Mouse (Mus musculus): Measurements from ENCODE around the gene Plppr3. TPM values are rescaled to one million over a fixed set of nuclear protein-coding genes. Genes with fewer than 3 reads are reported as not detected.
A peak's percentile ranks its signal among the peaks of the same experiment; 100 is the strongest.
"Not testable (repeated sequence)": the region's sequence is repeated elsewhere in the genome, so short reads cannot be mapped to it uniquely, and the experiment has no call there.

Plppr3 gene
- total and polyA plus RNA-seq, 2 experiments from 2014 or later: 328 to 473 TPM

DNA sequence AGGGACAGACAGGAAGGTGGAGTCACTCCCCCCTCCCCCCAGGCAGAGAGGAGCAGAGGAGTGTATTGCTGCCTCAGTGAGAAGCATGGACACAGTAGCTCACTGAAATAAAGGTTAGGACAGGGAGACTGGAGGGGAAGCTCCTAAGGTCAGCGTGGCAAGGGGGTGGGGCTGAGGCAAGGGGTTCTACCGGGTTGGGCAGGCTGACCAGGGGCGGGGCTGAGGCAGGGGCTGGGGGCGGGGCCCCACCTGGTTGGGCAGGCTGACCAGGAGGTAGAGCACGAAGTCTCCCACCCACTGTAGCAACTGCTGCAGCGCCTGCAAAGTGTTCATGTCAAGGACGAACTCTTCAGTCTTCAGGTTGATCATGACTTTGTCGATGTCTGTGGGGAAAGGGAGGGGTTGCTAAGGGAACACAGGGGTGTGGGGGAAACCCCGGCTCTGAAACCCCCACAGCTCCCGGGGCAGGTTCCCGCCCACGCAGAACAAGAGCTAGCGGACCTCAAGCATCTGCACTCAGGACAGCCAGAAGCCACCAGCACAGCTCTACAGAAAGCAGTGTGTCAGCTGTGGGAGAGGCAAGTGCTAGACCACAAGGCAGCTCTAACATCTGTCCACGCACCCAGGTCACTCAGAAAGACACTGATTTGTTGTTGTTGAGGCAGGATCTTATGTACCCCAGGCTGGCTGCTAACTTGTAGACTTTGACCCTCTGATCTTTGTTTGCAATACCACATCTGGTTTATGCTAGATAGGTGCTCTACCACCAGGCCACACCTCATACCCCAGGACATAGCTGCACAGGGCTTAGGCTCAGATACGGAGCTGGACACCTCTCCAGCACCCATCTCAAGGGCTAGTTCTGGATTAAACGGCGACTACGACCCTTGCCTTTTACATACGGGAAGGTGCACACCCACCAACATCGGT lies 23.1 kb upstream of the Plppr3 start:
- TF ChIP-seq CTCF (IDR thresholded peaks at IDR 0.05; ENCODE audit: low read depth): no peak
- no peak overlapping the region for H3K9ac ChIP-seq
- H3K36me3 ChIP-seq (ENCODE audit: insufficient read depth): peaks cover 53% of the 10 kb centered on the region
- no peak overlapping the region for H3K4me2 ChIP-seq (ENCODE audit: low read depth)
- no peaks in the 10 kb centered on the region for H3K4me1 ChIP-seq (ENCODE audit: insufficient read depth)
- no peak for ATAC-seq
- no peak overlapping the region for H3K4me3 ChIP-seq (ENCODE audit: low read depth, low read length)
- H3K27ac ChIP-seq (ENCODE audit: low read depth, low read length): no peak overlapping the region
- no peaks in the 10 kb centered on the region for H3K9me3 ChIP-seq (ENCODE audit: low read length)
- no peaks in the 10 kb centered on the region for H3K27me3 ChIP-seq (ENCODE audit: insufficient read depth, low read length)
- no peak for DNase-seq
- WGBS: 54% methylated on average over 20 of the region's 20 CpGs

DNA sequence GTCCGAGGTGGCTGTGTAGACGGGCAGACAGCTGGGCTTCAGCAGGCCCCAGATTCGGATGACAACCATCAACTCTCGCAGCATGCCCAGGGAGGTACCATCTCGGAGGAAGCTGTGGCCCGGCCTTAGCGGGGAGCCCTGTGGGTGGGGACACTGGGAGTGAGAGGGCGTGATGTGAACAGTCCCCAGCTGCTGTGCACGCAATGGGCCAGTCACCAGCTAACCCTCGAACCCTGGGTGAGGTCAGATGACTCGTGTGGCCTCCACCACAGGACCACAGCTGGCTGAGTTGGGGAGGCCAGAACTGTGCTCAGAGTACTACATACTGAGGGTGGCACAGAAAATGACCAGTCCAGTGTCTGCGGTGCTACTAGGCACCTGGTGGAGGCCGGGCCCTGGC lies 22.4 kb upstream of the Plppr3 start:
- H3K4me2 ChIP-seq (ENCODE audit: low read depth): no peak overlapping the region
- WGBS: 84% methylated on average over 13 of the region's 13 CpGs
- H3K27ac ChIP-seq (ENCODE audit: low read depth, low read length): no peak overlapping the region
- DNase-seq (no peak), ATAC-seq (no peak)
- TF ChIP-seq CTCF (IDR thresholded peaks at IDR 0.05; ENCODE audit: low read depth): no peak
- H3K9me3 ChIP-seq (ENCODE audit: low read length): no peaks in the 10 kb centered on the region
- H3K4me3 ChIP-seq (ENCODE audit: low read depth, low read length): no peak overlapping the region
- H3K27me3 ChIP-seq (ENCODE audit: insufficient read depth, low read length): no peaks in the 10 kb centered on the region
- H3K36me3 ChIP-seq (ENCODE audit: insufficient read depth): peaks cover 48% of the 10 kb centered on the region
- no peaks in the 10 kb centered on the region for H3K4me1 ChIP-seq (ENCODE audit: insufficient read depth)
- no peak overlapping the region for H3K9ac ChIP-seq

DNA sequence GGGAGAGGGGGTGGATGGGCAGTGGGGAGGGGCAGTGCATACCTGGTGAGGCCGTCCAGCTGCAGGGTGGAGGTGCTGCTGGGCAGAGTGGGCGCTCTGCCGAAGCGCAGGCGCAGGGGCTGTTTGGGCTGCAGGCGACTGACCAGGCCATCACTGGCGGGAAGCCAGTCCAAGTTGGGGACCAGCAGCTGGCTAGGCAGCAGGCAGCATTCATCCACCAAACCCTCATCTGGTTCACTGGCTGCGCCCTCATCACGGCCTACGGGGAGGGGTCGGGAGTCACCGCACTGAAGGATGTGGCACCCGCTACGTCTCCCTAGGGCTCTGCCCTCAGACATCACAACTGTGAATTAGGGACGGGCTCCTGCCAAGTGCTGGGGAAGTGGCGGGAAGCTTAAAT lies 21.9 kb upstream of the Plppr3 start:
- 85% methylated on average over 16 of the region's 16 CpGs for WGBS

DNA sequence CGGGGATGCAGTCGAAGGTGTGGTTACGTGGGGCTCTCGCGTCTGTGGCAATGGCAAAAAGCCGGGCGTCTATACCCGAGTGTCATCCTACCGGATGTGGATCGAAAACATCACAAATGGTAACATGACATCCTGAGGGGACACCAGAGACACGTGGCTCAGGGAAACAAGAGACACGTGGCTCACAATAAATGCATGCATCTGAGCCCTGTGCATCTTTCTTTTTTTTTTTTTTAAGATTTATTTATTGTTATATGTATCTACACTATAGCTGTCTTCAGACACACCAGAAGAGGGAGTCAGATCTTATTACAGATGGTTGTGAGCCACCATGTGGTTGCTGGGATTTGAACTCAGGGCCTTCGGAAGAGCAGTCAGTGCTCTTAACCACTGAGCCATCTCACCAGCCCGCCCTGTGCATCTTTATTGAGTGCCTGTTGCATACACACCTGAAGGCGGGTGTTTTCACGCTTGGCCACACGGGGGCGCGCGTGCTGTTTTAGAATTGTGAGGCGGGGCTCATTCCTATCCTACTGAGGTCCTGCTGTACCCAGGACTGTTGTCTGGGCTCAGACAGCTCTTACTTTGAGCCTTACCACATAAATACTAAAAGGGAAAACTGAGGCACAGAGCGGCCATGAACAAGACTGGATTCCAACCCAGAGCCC lies 18.2 kb upstream of the Plppr3 start:
- not testable (repeated sequence) for H3K27me3 ChIP-seq (ENCODE audit: insufficient read depth, low read length); H3K9me3 ChIP-seq (ENCODE audit: low read length); H3K4me3 ChIP-seq (ENCODE audit: low read depth, low read length); H3K4me2 ChIP-seq (ENCODE audit: low read depth); H3K9ac ChIP-seq; H3K27ac ChIP-seq (ENCODE audit: low read depth, low read length); H3K4me1 ChIP-seq (ENCODE audit: insufficient read depth)
- TF ChIP-seq CTCF (IDR thresholded peaks at IDR 0.05; ENCODE audit: low read depth): peak; percentile 83
- DNase-seq: peak; percentile 81
- ATAC-seq: peak; percentile 86
- WGBS: 41% methylated on average over 22 of the region's 22 CpGs
- H3K36me3 ChIP-seq (ENCODE audit: insufficient read depth): peaks cover 27% of the 10 kb centered on the region

More for the DNA sequence above, 21.9 kb upstream of the Plppr3 start:
- no peak overlapping the region for H3K9ac ChIP-seq
- no peaks in the 10 kb centered on the region for H3K4me1 ChIP-seq (ENCODE audit: insufficient read depth)
- ATAC-seq: no peak
- H3K4me3 ChIP-seq (ENCODE audit: low read depth, low read length): no peak overlapping the region
- no peak overlapping the region for H3K4me2 ChIP-seq (ENCODE audit: low read depth)
- peaks cover 46% of the 10 kb centered on the region for H3K36me3 ChIP-seq (ENCODE audit: insufficient read depth)
- H3K27ac ChIP-seq (ENCODE audit: low read depth, low read length): no peak overlapping the region
- no peak for DNase-seq
- H3K27me3 ChIP-seq (ENCODE audit: insufficient read depth, low read length): no peaks in the 10 kb centered on the region
- H3K9me3 ChIP-seq (ENCODE audit: low read length): no peaks in the 10 kb centered on the region
- TF ChIP-seq CTCF (IDR thresholded peaks at IDR 0.05; ENCODE audit: low read depth): no peak

DNA sequence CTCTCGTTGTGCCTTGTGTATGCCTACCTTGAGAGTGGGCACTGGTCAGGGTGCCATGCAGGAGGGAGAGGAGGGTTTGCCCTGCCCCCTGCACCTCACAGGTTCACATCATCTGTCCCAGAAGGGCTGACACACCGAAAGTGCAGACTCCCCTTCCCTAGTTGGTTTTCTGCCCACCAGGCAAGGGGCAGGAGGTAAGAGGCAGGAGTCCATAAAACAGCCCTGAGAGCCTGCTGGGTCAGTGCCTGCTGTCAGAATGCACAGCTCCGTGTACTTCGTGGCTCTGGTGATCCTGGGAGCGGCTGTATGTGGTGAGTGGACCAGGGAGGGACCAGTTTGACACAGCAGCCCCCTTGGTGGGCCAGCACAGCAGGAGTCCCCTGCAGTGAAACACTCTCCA lies 16.2 kb upstream of the Plppr3 start, which contains the start of gene Cfd:
Gene Cfd (plus strand): TSS at position 184 of the 400 bp plus-strand sequence.
- ATAC-seq (no peak), DNase-seq (no peak)
- no peaks in the 10 kb centered on the region for H3K9me3 ChIP-seq (ENCODE audit: low read length)
- H3K9ac ChIP-seq: no peak within 1 kb of the TSS
- TF ChIP-seq CTCF (IDR thresholded peaks at IDR 0.05; ENCODE audit: low read depth): no peak
- peaks cover 8% of the 10 kb centered on the region; the same call in 1 of the 2 replicates for H3K36me3 ChIP-seq (ENCODE audit: insufficient read depth)
- WGBS: 39% methylated on average over 5 of the region's 5 CpGs
- H3K4me3 ChIP-seq (ENCODE audit: low read depth, low read length): no peak within 1 kb of the TSS
- no peak within 1 kb of the TSS for H3K4me2 ChIP-seq (ENCODE audit: low read depth)
- H3K4me1 ChIP-seq (ENCODE audit: insufficient read depth): no peaks in the 10 kb centered on the region
- H3K27ac ChIP-seq (ENCODE audit: low read depth, low read length): no peak within 1 kb of the TSS
- no peaks in the 10 kb centered on the region for H3K27me3 ChIP-seq (ENCODE audit: insufficient read depth, low read length)

DNA sequence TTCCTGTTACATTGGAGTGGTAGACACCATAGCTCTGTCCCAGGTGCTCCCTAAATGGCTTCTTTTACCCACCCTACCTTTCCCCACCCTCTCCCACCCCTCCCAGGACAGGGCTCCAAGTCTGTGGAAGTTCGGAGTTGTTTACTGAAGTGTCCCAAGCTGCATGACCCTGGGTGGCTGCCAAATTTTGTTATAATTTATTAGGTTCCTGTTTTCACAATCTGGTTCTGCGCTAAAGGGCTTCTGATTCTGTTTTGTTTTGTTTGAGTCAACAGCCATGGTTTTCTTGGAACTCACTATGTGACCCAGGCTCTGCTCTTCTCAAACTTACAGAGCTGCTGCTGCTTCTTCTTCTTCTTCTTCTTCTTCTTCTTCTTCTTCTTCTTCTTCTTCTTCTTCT lies 15.0 kb upstream of the Plppr3 start:
- no peak for TF ChIP-seq CTCF (IDR thresholded peaks at IDR 0.05; ENCODE audit: low read depth)
- no peak overlapping the region for H3K4me2 ChIP-seq (ENCODE audit: low read depth)
- H3K9me3 ChIP-seq (ENCODE audit: low read length): no peaks in the 10 kb centered on the region
- H3K27me3 ChIP-seq (ENCODE audit: insufficient read depth, low read length): no peaks in the 10 kb centered on the region
- no peaks in the 10 kb centered on the region for H3K36me3 ChIP-seq (ENCODE audit: insufficient read depth)
- H3K4me1 ChIP-seq (ENCODE audit: insufficient read depth): no peaks in the 10 kb centered on the region
- no peak overlapping the region for H3K9ac ChIP-seq
- H3K27ac ChIP-seq (ENCODE audit: low read depth, low read length): no peak overlapping the region
- WGBS: 93% methylated on average over 2 of the region's 2 CpGs
- ATAC-seq (no peak), DNase-seq (no peak)
- no peak overlapping the region for H3K4me3 ChIP-seq (ENCODE audit: low read depth, low read length)

DNA sequence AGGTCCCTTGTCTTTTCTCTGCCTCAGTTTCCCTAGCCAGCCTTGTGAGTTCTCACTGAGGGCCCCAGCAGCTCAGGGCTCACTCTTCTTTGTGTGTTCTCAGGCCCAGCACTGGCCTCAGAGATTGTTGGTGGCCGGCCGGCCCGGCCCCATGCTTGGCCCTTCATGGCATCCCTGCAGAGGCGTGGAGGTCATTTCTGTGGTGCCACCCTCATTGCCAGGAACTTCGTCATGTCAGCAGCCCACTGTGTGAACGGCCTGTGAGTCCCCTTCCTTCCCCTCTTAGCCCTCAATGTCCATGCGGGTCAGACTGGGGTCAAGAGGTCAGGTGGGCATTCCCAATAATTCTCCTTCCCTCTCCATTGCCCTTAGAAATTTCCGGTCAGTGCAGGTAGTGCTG lies 12.2 kb upstream of the Plppr3 start:
- no peak overlapping the region for H3K9ac ChIP-seq
- no peaks in the 10 kb centered on the region for H3K36me3 ChIP-seq (ENCODE audit: insufficient read depth)
- H3K9me3 ChIP-seq (ENCODE audit: low read length): no peaks in the 10 kb centered on the region
- WGBS: 88% methylated on average over 8 of the region's 8 CpGs
- H3K4me2 ChIP-seq (ENCODE audit: low read depth): no peak overlapping the region
- H3K4me1 ChIP-seq (ENCODE audit: insufficient read depth): no peaks in the 10 kb centered on the region
- ATAC-seq (no peak), DNase-seq (no peak)
- no peak for TF ChIP-seq CTCF (IDR thresholded peaks at IDR 0.05; ENCODE audit: low read depth)
- peaks cover 2% of the 10 kb centered on the region; the same call in 1 of the 2 replicates for H3K27me3 ChIP-seq (ENCODE audit: insufficient read depth, low read length)
- H3K4me3 ChIP-seq (ENCODE audit: low read depth, low read length): no peak overlapping the region
- no peak overlapping the region for H3K27ac ChIP-seq (ENCODE audit: low read depth, low read length)

All from forebrain, postnatal 0 days (tissue).